Mouse (Mus musculus) brown adipose tissue, adult 24 weeks (tissue): ENCODE data around the gene Hs2st1. TPM values are rescaled to one million over a fixed set of nuclear protein-coding genes. Genes with fewer than 3 reads are reported as not detected.
A peak's percentile ranks its signal among the peaks of the same experiment; 100 is the strongest.

Experiments used
- H3K27ac ChIP-seq: fragments of 200-500 bp; replicated peaks from 2 replicates; pipeline ENCODE4 v1.5.1; 2012; ENCODE audit warnings: low read depth, mild to moderate bottlenecking, low read length
- H3K4me1 ChIP-seq: fragments of 200-500 bp; 2 replicates; pipeline ENCODE4 v1.6.1; 2012; ENCODE audit warnings: low read length, mixed read lengths; ENCODE audit not compliant: control insufficient read depth, insufficient read depth, insufficient read length
- H3K4me3 ChIP-seq: fragments of 200-500 bp; 2 replicates; pipeline ENCODE4 v1.5.1; 2012; ENCODE audit warnings: low read depth, mild to moderate bottlenecking, low read length, moderate library complexity; ENCODE audit not compliant: insufficient read depth
- polyA plus RNA-seq: library from polyadenylated mRNA; stranded (reverse); fragments of >200 nt; gene quantifications from 2 replicates; pipeline ENCODE4 v1.2.4, GENCODE M21; 2012; ENCODE audit not compliant: missing spikeins, insufficient read depth, insufficient read length

The Hs2st1 gene
- polyA plus RNA-seq, 1 experiment = 7.7 TPM

DNA sequence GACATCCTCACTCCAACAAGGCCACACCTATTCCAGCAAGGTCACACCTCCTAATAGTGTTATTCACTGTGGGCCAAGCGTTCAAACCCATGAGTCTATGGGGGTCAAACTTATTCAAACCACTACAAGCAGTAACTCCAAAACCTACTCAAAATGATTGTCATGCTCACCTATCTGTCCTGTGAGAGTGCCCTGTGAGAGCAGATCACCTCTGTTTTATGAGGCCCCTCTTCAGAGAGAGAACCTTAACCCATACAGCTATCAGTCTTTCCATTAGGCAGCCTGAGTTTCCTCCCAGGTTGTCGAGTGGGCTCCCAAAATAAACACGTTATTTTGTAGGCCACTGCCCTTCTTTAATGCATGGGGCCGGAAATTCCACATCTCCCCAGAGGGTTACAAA is 32.4 kb upstream of the Hs2st1 start:
- Histone ChIP-seq H3K27ac (no peak overlapping the region), H3K4me1 (peaks cover 13% of the 10 kb centered on the region; the same call in 1 of the 2 replicates), H3K4me3 (no peak overlapping the region)

DNA sequence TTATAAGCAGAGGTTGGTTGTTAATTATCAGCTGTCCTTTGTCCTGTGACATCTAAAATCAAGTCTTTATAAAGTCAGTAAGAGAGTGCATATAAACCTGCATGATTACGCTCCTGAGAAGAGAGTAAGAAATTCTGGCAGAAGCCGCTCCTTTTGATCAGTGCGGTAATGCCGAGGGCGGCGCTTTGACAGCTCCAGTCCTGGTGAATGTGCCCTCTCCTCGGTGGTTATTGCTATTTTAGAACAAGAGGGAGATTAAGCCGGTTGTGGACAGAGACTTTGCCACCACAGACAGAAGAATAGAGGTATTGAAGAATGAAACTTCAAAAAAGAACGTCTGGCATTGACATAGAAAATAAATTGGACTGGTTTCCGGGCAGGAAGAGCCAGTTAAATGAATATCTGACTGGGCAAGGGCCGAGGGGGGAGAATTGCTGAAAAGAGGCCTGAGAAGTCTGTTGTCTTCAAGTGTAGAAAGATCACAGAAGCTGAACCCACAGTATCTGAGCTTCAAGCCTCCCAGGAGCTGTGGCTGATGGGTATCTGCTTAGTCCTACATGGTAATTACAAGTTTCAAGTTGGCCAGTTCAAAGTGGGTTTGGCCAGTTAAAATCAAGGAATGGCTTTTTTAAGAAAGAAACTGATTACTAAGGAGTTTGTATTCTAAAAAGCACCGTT is 27.9 kb upstream of the Hs2st1 start:
- Histone ChIP-seq H3K4me3 (no peak overlapping the region), H3K27ac (no peak overlapping the region), H3K4me1 (peaks cover 6% of the 10 kb centered on the region; the same call in 1 of the 2 replicates)

DNA sequence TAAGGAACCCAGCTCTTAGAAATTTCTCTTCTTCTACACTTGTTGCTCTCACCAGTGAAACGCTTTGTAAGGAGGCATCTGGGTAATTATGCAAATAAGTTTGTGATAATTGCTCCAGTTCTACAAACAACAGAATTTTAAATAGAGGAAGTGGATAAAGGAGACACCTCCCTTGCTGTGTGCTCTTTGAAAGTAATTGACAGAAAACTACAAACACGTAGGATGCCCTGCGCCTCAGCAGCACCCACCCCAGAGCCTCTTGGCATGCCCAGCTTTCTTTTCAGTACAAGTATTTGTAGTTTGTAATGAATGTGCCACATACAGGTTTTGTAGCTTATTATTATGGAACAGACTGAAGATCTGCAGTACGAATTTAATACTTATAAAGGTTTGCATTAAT is 27.1 kb upstream of the Hs2st1 start:
- Histone ChIP-seq H3K4me1 (no peaks in the 10 kb centered on the region), H3K4me3 (no peak overlapping the region), H3K27ac (no peak overlapping the region)

- no peaks in the 10 kb centered on the region for H3K4me1 ChIP-seq
These were observed 23.2 kb upstream of the Hs2st1 start for GRCm38 (mm10) chr3:144592992-144593785.

DNA sequence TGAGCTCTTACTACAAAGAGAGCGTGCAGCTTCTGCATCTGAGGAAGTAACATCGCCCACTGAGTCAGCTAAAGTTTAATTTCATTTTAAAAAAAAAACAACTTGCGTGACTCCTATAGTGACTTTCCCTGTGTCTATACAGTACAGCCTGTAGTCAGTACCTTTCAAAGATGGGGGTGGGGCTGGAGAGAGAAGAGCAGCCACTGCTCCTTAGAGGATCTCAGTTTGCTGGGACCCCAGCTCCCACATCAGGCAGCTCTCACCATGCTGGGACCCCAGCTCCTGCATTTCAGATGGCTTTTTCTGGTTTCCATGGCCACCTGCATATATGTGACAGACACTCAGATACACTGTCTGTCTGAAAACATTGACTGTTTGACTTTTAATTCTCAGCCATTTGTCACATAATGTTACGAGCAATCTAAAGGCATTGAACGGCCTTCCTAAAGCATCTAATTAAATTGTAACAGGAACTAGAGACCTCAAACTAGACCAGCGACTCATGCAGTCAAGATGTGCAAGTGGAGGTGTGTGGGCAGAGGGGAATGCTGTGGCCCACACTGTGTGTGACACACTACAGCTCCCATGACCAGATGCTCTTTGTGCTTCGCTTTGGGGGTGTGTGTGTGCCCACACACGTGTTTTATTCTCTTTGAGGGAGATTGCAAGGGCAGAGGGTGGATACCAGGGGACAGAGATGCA is 19.4 kb upstream of the Hs2st1 start:
- Histone ChIP-seq H3K27ac (no peak overlapping the region), H3K4me3 (no peak overlapping the region)

More at GRCm38 (mm10) chr3:144592992-144593785, 23.2 kb upstream of the Hs2st1 start:
- Histone ChIP-seq H3K27ac (no peak overlapping the region), H3K4me3 (no peak overlapping the region)

GRCm38 (mm10) chr3:144586731-144587130 is 16.8 kb upstream of the Hs2st1 start:
- Histone ChIP-seq H3K4me1 (no peaks in the 10 kb centered on the region; the same call in 1 of the 2 replicates), H3K27ac (peak overlapping the region; percentile 21; the same call in 1 of the 2 replicates), H3K4me3 (no peak overlapping the region)

More for the DNA sequence above, 19.4 kb upstream of the Hs2st1 start:
- no peaks in the 10 kb centered on the region; the same call in 1 of the 2 replicates for H3K4me1 ChIP-seq

DNA sequence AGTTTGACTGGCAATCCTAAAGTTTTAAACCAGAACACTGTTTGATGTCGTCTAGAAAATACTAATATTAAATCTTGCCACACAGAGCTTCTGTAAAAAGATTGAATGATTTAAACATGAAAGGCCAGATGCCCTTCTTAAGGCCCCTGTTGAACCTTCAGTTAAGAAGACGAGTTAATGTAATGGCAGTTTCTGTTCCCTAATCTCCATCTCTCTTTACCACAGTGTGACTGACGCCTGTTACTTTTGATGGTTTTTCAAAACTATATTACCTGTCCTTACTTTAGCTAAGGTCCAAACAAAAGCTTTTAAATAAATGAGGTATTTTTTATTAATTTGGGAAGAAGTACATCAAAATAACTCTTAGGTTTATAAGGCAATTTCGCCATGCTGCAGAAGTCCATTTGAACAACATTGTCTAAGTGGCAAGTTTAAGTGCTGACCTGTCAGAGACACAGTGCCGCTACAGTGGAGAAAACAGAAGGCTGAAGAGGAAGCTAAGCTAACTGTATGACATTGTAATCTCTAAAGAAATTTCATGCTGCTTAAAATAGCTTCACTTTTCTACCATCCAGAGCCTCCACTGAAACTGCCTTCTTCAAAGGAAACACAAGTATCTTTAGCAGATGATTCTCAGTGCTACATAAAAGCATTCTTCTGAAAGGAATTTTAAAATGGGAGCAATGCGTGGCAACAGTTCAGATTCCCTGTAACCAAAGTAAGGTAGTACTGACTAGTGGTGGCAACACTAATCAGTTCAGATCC is 15.0 kb upstream of the Hs2st1 start:
- Histone ChIP-seq H3K27ac (no peak overlapping the region), H3K4me1 (peaks cover under 1% of the 10 kb centered on the region; the same call in 1 of the 2 replicates), H3K4me3 (no peak overlapping the region)

DNA sequence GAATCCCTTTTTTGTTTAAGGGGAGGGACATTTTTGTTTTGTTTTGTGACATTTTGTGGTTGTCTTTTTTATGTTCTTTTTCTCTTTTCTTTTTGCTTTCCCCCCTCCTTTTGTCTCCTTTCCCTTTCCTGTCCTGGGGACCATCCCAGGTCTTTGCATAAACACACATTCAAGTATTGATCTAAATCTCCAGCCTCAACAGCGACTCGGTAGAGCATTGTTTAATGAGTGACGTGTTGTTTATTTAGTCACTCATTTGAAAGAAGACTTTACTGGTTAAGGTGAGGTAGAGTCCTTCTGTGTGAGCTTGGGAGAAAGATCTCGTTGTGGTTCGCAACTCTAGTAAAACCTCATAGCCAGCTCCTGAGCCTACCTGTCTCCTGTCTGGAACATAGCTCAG is 13.8 kb upstream of the Hs2st1 start:
- peaks cover 6% of the 10 kb centered on the region; the same call in 1 of the 2 replicates for H3K4me1 ChIP-seq
- H3K4me3 ChIP-seq = no peak overlapping the region
- no peak overlapping the region for H3K27ac ChIP-seq

DNA sequence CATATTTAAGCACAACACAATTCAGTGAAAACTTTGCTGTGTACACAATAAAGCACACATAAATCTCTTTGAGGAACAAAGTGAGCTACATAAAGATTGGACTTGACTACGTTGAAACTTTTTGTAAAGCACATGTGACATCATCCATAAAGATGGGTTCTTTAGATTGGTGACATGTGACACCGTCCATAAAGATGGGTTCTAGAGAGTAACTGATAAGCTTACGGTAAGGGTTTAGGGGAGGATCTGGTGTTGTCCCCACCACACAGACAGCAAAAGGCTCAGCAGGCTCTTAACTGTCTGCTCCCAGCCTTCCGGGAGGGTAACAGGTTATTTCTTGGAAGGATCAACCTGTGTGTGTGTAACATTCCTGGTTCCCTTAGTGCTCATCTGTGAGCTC is 12.3 kb upstream of the Hs2st1 start:
- H3K27ac ChIP-seq = no peak overlapping the region
- H3K4me3 ChIP-seq = no peak overlapping the region
- H3K4me1 ChIP-seq = peaks cover 6% of the 10 kb centered on the region; the same call in 1 of the 2 replicates

- Histone ChIP-seq H3K4me3 (no peak overlapping the region), H3K27ac (no peak overlapping the region), H3K4me1 (peaks cover 6% of the 10 kb centered on the region; the same call in 1 of the 2 replicates)
These were observed 11.9 kb upstream of the Hs2st1 start for GRCm38 (mm10) chr3:144581842-144582241.

DNA sequence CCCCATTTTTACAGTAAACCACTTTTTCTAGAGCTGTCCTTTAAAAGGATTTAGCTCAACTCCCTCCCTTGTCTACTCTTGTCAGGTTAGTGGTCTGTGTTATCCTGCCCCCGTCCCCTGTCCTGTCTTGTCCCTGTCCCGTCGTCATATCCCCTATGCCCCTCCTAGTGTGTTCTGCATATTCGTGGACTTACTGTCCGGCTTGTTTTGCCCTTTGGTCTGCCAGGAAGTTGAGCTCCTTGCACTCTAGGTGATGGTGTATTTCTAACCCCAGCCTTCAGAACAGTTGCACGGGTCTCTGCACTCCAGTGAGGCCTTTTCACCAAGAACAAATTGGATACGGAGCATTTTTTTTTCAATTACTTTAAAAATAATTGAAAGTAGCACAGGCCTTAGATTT is 10.3 kb upstream of the Hs2st1 start:
- H3K27ac ChIP-seq = no peak overlapping the region
- H3K4me1 ChIP-seq = peaks cover 6% of the 10 kb centered on the region; the same call in 1 of the 2 replicates
- no peak overlapping the region for H3K4me3 ChIP-seq

- Histone ChIP-seq H3K27ac (no peak overlapping the region), H3K4me1 (peaks cover 6% of the 10 kb centered on the region; the same call in 1 of the 2 replicates), H3K4me3 (no peak overlapping the region)
These were observed 9.8 kb upstream of the Hs2st1 start for GRCm38 (mm10) chr3:144579796-144580195.

GRCm38 (mm10) chr3:144578921-144579320 is 8.9 kb upstream of the Hs2st1 start:
- Histone ChIP-seq H3K4me1 (peaks cover 6% of the 10 kb centered on the region; the same call in 1 of the 2 replicates), H3K27ac (no peak overlapping the region), H3K4me3 (no peak overlapping the region)
